Mouse (Mus musculus): ENCODE measurements at regions not wholly inside any gene's neighbourhood (a gene's known extent, or its start where the extent isn't known, plus 50 kb on each side); places are given as distances from the start of the nearest gene placed in this dataset.

DNA sequence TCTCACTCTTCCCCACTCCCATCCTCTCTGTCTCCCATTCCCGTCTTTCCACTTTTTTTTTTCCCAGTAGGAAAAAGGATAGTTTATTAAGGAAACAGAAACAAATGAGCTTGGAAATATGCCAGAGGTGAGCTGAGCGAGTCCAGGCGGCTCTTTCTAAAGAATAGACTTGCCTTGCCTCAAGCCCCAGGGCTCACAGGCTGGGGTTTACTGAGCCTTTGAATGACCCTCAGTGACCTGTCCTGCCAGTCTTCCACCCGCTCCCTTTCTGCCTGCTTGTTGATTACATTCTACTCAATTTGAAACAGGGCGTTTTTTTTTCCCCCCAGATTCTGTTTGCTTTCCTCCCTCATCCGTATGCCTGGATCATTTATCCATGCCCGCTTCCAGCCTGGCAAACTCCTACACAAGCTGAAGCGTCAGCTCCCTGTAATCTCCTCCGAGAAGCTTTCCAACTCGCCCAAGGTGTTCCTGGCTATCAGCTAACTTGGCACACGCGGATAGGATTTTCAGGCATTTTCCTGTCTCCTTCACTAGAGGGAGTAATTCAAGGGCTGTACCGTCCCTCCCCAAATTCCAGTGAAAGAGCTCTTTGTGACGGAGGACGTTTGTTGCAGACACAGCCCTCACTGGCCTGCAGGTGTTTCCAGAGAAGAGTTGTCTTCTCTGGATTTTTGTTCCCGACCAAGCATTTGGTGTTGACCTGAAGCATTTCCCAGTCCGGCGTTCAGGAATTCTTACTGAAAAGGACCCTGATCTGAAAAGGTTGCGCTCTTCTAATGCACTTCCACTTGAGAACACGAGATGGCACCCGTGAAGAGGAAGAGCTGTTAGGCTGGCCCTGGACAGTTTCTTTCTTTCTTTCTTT is 59.9 kb upstream of the Zfand6 start:
- Histone ChIP-seq H3K36me3 (ENCODE audit: control insufficient read depth, insufficient read depth, low read length) (no peaks in the 10 kb centered on the region), H3K27me3 (ENCODE audit: control insufficient read depth, insufficient read depth, low read length) (no peaks in the 10 kb centered on the region), H3K4me1 (replicated peaks; ENCODE audit: control insufficient read depth, insufficient read depth, low read length) (0 out of 2 replicates have a peak, but pooled peaks cover 4% of the 10 kb centered on the region), H3K4me3 (ENCODE audit: control insufficient read depth, insufficient read depth, low read length) (peak overlapping the region; percentile 11; the same call in 1 of the 2 replicates), H3K27ac (ENCODE audit: control insufficient read depth, insufficient read depth, low read length) (no peak overlapping the region)
- 11% methylated on average over 21 of the region's 21 CpGs for WGBS
- peak; percentile 68 for DNase-seq
- TF ChIP-seq CTCF (IDR thresholded peaks at IDR 0.05; ENCODE audit: borderline replicate concordance, control insufficient read depth, extremely low read depth, insufficient read depth, low read length, poor library complexity) (no peak), POLR2A (IDR thresholded peaks at IDR 0.05; ENCODE audit: control insufficient read depth, extremely low read depth, insufficient read depth, low read length, poor library complexity) (no peak)

DNA sequence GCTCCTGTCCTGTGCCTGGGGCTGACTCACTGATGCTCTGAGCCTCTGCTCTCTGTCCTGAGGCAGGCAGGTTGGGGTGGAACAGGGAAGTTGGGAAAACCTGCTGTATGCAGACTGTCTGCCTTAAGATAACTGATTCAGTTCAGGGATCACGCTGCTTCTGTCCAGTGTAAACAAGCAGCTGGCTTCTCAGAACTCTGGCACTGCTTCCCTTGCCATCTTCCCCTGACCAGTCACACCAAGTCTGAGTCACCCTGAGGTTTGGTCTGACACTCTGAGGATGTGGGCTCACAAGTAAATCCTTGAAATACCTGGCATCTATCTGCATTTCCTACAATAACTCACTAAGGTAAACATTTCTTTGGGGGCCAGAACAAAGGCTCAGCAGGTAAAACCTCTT is 58.1 kb upstream of the Zfand6 start:
- Histone ChIP-seq H3K27ac (ENCODE audit: control insufficient read depth, insufficient read depth, low read length) (no peak overlapping the region), H3K4me3 (ENCODE audit: control insufficient read depth, insufficient read depth, low read length) (no peak overlapping the region), H3K4me1 (replicated peaks; ENCODE audit: control insufficient read depth, insufficient read depth, low read length) (0 out of 2 replicates have a peak, but pooled peaks cover 4% of the 10 kb centered on the region), H3K27me3 (ENCODE audit: control insufficient read depth, insufficient read depth, low read length) (no peaks in the 10 kb centered on the region), H3K36me3 (ENCODE audit: control insufficient read depth, insufficient read depth, low read length) (no peaks in the 10 kb centered on the region)
- DNase-seq = no peak
- WGBS = 74% methylated on average over 1 of the region's 1 CpGs
- TF ChIP-seq CTCF (IDR thresholded peaks at IDR 0.05; ENCODE audit: borderline replicate concordance, control insufficient read depth, extremely low read depth, insufficient read depth, low read length, poor library complexity) = no peak
- no peak for TF ChIP-seq POLR2A (IDR thresholded peaks at IDR 0.05; ENCODE audit: control insufficient read depth, extremely low read depth, insufficient read depth, low read length, poor library complexity)

DNA sequence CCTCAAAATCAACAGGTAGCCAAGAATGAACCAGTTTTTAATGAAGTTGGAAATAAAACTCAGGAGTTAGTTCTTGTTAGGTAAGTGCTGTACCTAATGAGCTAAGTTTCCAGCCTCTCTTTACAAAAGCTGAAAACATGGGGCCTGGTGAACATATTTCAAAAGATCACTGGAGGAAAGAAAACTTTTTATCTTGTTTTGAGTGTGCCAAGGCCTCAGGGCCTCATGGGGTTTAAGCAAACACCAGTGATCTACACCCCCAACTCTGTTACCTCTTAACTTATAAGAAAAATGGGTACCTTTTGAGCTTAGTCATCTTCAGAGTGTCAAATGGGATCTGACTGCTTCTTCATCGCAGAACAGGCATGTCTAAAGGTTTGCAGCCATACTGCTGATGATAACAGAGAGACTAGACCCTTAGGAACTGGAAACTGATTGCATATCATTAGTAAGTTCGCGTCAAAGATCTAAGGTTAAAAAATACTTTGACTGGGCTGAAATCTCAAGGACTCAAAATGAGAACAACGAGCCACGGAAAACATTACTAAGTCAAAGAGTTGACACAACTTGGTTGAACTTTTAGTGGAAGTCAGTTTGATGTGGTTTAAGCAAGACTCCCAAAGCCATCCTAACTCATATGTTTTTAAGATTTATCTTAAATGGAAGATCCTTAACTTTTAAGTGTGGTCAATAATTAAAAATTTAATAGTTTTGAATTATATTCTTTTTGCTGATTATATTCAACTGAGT is 54.7 kb upstream of the Zfand6 start:
- 90% methylated on average over 5 of the region's 5 CpGs for WGBS
- no peak for DNase-seq
- H3K27me3 ChIP-seq (ENCODE audit: control insufficient read depth, insufficient read depth, low read length) = no peaks in the 10 kb centered on the region

DNA sequence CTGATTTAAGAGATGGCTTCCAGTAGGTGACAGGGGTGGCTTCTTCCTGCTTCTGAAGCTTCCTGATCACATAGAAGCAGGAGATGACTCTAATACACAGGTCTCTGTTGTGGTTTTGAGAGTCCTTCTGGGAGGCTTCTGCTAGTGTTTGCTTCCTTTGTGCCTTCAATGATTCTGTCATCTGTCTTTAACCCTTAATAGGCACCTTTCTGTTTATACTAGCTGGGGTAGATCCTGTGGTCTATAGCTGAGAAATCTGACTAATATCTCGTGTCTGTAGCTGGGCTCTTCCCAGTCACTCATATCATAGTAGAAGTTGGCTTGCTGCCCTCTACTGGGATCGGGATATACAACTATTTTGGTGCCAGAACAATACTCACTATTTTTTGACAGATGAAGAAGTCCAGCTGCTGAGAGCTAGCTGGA is 50.2 kb upstream of the Zfand6 start:
- H3K27me3 ChIP-seq (ENCODE audit: control insufficient read depth, insufficient read depth, low read length) = no peaks in the 10 kb centered on the region
- no peak overlapping the region for H3K4me3 ChIP-seq (ENCODE audit: control insufficient read depth, insufficient read depth, low read length)
- WGBS = 9% methylated on average over 2 of the region's 2 CpGs
- no peaks in the 10 kb centered on the region for H3K4me1 ChIP-seq (replicated peaks; ENCODE audit: control insufficient read depth, insufficient read depth, low read length)
- H3K27ac ChIP-seq (ENCODE audit: control insufficient read depth, insufficient read depth, low read length) = no peak overlapping the region
- DNase-seq = peak; percentile 14
- no peaks in the 10 kb centered on the region for H3K36me3 ChIP-seq (ENCODE audit: control insufficient read depth, insufficient read depth, low read length)
- TF ChIP-seq CTCF (IDR thresholded peaks at IDR 0.05; ENCODE audit: borderline replicate concordance, control insufficient read depth, extremely low read depth, insufficient read depth, low read length, poor library complexity) (no peak), POLR2A (IDR thresholded peaks at IDR 0.05; ENCODE audit: control insufficient read depth, extremely low read depth, insufficient read depth, low read length, poor library complexity) (no peak)

More for the DNA sequence above, 54.7 kb upstream of the Zfand6 start:
- Histone ChIP-seq H3K27ac (ENCODE audit: control insufficient read depth, insufficient read depth, low read length) (no peak overlapping the region), H3K4me1 (replicated peaks; ENCODE audit: control insufficient read depth, insufficient read depth, low read length) (no peaks in the 10 kb centered on the region), H3K36me3 (ENCODE audit: control insufficient read depth, insufficient read depth, low read length) (no peaks in the 10 kb centered on the region), H3K4me3 (ENCODE audit: control insufficient read depth, insufficient read depth, low read length) (no peak overlapping the region)
- no peak for TF ChIP-seq POLR2A (IDR thresholded peaks at IDR 0.05; ENCODE audit: control insufficient read depth, extremely low read depth, insufficient read depth, low read length, poor library complexity)
- TF ChIP-seq CTCF (IDR thresholded peaks at IDR 0.05; ENCODE audit: borderline replicate concordance, control insufficient read depth, extremely low read depth, insufficient read depth, low read length, poor library complexity) = no peak
